Mouse (Mus musculus): Measurements from ENCODE around the gene Sec22c.

DNA sequence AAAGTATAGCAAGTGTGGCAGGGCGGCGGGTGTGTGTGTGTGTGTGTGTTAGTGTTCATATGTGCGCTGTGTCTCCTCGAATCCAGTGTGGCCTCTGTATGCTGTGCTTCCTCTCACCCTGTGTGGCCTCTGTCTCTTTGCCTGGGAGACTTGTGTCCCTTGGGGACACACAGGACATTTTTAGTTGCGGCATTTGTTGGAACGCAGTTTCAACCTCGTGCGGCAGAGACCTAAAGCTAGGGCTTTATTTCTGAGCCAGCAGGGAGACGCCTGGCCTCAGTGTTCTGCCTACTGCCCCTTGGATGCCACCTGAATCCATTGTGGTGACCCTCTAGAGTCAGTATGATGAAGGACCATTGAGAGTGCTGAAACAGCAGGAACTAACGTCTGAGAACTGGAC lies 72.4 kb downstream of the Sec22c start:
- TF ChIP-seq CTCF (conservative IDR thresholded peaks at IDR 0.05; ENCODE audit: low read length): no peak
- TF ChIP-seq NANOG (IDR thresholded peaks at IDR 0.05; ENCODE audit: borderline replicate concordance, low read length): no peak
- no peak for TF ChIP-seq POU5F1 (IDR thresholded peaks at IDR 0.05; ENCODE audit: borderline replicate concordance, low read length)
